Mouse (Mus musculus) limb, embryonic 12.5 days (tissue): Measurements from ENCODE around the gene Adamts9. TPM values are rescaled to one million over a fixed set of nuclear protein-coding genes. Genes with fewer than 3 reads are reported as not detected.

Experiments
- ATAC-seq: fragments of 200-750 bp; cut with Nextera tagmentation; 2 replicates; pipeline ENCODE4 v1.8.0; 2017; ENCODE audit warnings: low read depth, moderate TSS enrichment; ENCODE audit not compliant: insufficient number of reproducible peaks, insufficient read depth, low FRiP score, low TSS enrichment
- H3K27ac ChIP-seq: fragments of 300-500 bp; sonication (generic); 2 replicates; pipeline ENCODE4 v1.5.1; 2016; ENCODE audit warnings: mild to moderate bottlenecking, moderate library complexity
- H3K27me3 ChIP-seq: fragments of 300-500 bp; sonication (generic); 2 replicates; pipeline ENCODE4 v1.6.1; 2016; ENCODE audit warnings: mild to moderate bottlenecking, moderate library complexity
- H3K36me3 ChIP-seq: fragments of 300-500 bp; sonication (generic); 2 replicates; pipeline ENCODE4 v1.6.1; 2016; ENCODE audit warnings: mild to moderate bottlenecking, moderate library complexity
- H3K4me1 ChIP-seq: fragments of 300-500 bp; sonication (generic); replicated peaks from 2 replicates; pipeline ENCODE4 v1.6.1; 2016
- H3K4me2 ChIP-seq: fragments of 300-500 bp; sonication (generic); 2 replicates; pipeline ENCODE4 v1.6.1; 2016; ENCODE audit warnings: mild to moderate bottlenecking, moderate library complexity
- H3K4me3 ChIP-seq: fragments of 300-500 bp; sonication (generic); replicated peaks from 2 replicates; pipeline ENCODE4 v1.5.1; 2016; ENCODE audit warnings: mild to moderate bottlenecking
- H3K9ac ChIP-seq: fragments of 300-500 bp; sonication (generic); replicated peaks from 2 replicates; pipeline ENCODE4 v1.6.1; 2016; ENCODE audit warnings: mild to moderate bottlenecking, moderate library complexity
- H3K9me3 ChIP-seq: fragments of 300-500 bp; sonication (generic); 2 replicates; pipeline ENCODE4 v1.6.1; 2016; ENCODE audit warnings: mild to moderate bottlenecking, moderate library complexity
- WGBS: fragments of 180-500 bp; shearing (Covaris S2); methylation state at CpG from one replicate; pipeline ENCODE4 v1.1.7; 2016; 5-methylcytosine and 5-hydroxymethylcytosine counted together
- polyA plus RNA-seq: library from polyadenylated mRNA; unstranded; fragments of >200 nt; fragmentation: Nextera tagmentation; extraction: Ambion mirVana; gene quantifications from 2 replicates; pipeline ENCODE4 v1.2.1, GENCODE M21; 2016

Gene Adamts9
- polyA plus RNA-seq, 1 experiment from 2014 or later: 5.9 TPM

DNA sequence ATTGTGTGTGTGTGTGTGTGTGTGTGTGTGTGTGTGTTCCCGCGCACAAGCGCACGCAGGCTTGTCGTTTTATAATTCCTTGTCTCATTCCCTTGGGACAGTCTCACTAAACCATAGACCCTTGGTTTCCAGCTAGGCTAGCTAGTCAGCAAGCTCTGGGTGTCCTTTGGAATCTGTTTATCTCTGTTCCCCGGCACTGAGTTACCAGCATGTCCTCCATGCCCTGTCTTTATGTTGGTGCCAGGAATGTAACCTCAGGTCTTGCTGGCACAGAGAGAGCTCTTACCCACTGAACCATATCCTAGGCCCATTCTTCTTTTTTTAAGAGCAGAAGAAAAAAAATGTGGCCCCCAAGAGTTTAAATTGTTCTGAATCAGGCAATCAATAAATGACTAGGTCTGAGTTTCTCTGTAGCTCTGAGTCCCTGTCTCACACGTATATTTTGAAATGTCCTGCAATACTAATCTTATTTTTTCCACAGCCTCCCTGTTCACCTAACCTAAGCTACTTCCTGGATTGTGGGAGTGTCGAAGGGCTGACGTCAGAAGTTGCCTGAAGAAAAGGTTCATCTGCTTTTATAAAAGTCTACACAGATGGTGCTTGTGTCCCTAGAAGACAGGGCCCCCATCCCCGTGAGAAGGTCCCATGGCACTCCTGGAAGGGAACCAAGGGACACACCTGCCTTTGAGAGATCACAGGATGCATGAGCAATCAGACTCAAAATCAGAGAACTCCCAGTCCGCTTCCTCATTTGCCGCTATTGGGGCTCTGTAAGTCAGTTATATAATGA lies 84.4 kb downstream of the Adamts9 start:
- no peak overlapping the region for H3K9ac ChIP-seq
- no peak overlapping the region for H3K4me2 ChIP-seq
- H3K27ac ChIP-seq: no peak overlapping the region
- WGBS: 94% methylated on average over 12 of the region's 12 CpGs
- peaks cover 13% of the 10 kb centered on the region for H3K4me1 ChIP-seq
- no peak for ATAC-seq
- peaks cover 28% of the 10 kb centered on the region for H3K36me3 ChIP-seq
- no peaks in the 10 kb centered on the region for H3K9me3 ChIP-seq
- no peaks in the 10 kb centered on the region for H3K27me3 ChIP-seq
- no peak overlapping the region for H3K4me3 ChIP-seq

DNA sequence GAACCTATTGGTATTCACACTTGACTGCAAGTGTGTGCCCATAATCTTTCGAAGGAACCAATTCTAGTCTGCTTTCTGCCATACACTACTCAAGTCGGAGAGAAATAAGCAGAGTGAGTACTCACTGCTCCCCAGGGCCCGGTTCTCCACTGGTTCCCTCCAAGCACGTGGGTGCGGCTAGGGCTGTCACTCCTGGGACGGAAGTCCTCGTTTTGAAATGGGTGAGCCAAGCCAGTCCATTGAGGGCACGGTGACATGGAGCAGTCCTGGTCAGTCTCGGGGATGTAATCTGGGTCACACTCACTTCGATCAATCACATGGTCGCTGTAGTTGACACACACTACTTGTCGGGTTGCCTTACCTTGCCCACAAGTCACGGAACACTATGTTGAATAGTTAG lies 85.5 kb downstream of the Adamts9 start:
- WGBS: 91% methylated on average over 13 of the region's 13 CpGs
- Histone ChIP-seq H3K4me2 (no peak overlapping the region), H3K27me3 (no peaks in the 10 kb centered on the region), H3K4me1 (peaks cover 13% of the 10 kb centered on the region), H3K36me3 (peaks cover 27% of the 10 kb centered on the region), H3K4me3 (no peak overlapping the region), H3K9ac (no peak overlapping the region), H3K9me3 (no peaks in the 10 kb centered on the region), H3K27ac (no peak overlapping the region)
- ATAC-seq: no peak

DNA sequence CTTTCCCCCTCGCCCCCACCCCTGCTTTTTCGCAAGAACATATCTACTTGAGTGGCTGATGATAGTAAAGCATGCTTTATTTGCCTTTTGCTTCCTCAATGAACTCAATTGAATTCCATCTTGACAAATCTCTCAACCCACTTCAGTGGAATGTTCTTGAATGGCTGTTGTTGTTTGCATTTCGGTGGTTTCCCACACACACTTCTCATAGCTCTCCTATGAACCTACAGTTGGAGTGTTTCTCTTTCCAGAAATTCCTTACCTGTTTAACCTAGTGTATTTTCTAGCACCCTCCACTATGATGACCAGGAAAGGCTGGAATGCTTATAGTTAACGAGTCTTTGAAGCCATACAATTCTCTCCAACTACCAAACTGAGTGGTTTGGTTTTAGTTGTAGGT lies 88.4 kb downstream of the Adamts9 start:
- no peaks in the 10 kb centered on the region for H3K27me3 ChIP-seq
- H3K4me1 ChIP-seq: 0 out of 2 replicates have a peak, but pooled peaks cover 6% of the 10 kb centered on the region
- H3K9ac ChIP-seq: no peak overlapping the region
- ATAC-seq: no peak
- no peak overlapping the region for H3K27ac ChIP-seq
- H3K4me3 ChIP-seq: no peak overlapping the region
- peaks cover 17% of the 10 kb centered on the region for H3K36me3 ChIP-seq
- H3K4me2 ChIP-seq: no peak overlapping the region
- 91% methylated on average over 4 of the region's 4 CpGs for WGBS
- no peaks in the 10 kb centered on the region for H3K9me3 ChIP-seq

DNA sequence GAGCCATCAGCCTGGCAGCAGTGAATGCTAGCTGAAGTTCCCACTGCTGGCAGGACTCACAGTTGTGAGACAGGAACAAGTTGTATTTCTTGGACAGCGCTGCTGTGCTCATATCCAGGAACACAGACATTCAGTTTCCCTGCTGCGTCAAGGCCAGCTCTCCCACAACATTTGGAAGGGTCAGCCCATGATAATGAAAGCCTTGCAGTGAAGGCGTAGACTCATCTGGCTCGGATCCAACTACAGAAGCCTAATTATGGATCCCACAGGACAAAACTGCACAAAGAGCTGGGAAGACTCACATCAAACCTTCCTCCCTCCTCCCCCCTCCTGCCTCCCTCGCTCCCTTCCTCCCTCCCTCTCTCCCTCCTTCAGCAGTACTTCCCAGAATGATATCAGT lies 93.0 kb downstream of the Adamts9 start:
- Histone ChIP-seq H3K4me1 (no peaks in the 10 kb centered on the region), H3K4me2 (no peak overlapping the region), H3K4me3 (no peak overlapping the region), H3K27me3 (no peaks in the 10 kb centered on the region), H3K9me3 (no peaks in the 10 kb centered on the region), H3K9ac (no peak overlapping the region), H3K36me3 (peaks cover 16% of the 10 kb centered on the region), H3K27ac (no peak overlapping the region)
- 63% methylated on average over 5 of the region's 5 CpGs for WGBS
- no peak for ATAC-seq

DNA sequence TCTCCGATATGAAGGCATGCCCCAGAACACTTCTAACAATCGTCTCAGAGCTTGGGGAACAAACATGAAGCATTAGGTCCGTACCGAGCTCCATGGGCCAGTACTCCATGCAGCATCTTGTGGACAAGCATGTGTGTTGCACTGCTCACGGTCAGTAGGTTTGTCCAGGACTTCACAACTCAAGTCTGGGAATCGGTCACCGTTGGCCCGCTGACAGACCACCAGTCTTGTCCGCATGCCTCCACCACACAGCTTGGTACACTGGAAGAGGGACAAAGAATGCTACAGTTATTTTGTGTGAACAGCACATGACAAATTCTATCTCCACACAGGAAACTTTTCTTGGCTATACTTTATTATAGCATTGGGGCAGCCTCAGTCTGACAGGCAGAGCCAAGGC lies 94.1 kb downstream of the Adamts9 start:
- WGBS: 90% methylated on average over 9 of the region's 9 CpGs
- Histone ChIP-seq H3K27me3 (no peaks in the 10 kb centered on the region), H3K9me3 (no peaks in the 10 kb centered on the region), H3K4me3 (no peak overlapping the region), H3K4me2 (no peak overlapping the region), H3K4me1 (no peaks in the 10 kb centered on the region), H3K27ac (no peak overlapping the region), H3K36me3 (peaks cover 16% of the 10 kb centered on the region), H3K9ac (no peak overlapping the region)
- ATAC-seq: no peak

DNA sequence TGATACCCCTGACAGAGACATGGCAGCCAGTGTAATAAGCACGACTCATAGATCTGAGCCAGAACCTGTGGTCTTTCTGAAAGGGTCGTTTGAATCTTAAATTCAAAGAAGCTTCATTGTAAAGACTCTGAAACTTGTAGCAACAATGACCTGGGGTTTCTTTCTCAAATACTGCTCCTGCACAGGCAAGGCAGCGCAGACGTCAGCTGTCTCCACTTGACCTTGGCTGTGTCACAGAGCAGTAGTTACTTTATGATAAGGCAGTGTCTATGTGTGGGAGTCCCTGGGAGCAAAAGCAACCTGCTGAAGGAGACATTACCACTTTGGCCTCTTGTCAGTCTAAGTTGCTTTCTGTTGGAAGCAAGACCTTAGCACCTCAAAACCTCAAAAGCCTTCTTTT lies 96.7 kb downstream of the Adamts9 start:
- no peak for ATAC-seq
- H3K27me3 ChIP-seq: no peaks in the 10 kb centered on the region
- no peak overlapping the region for H3K9ac ChIP-seq
- no peak overlapping the region for H3K4me2 ChIP-seq
- no peaks in the 10 kb centered on the region for H3K9me3 ChIP-seq
- no peak overlapping the region for H3K27ac ChIP-seq
- 70% methylated on average over 4 of the region's 4 CpGs for WGBS
- H3K4me1 ChIP-seq: peaks cover 13% of the 10 kb centered on the region
- peaks cover 16% of the 10 kb centered on the region for H3K36me3 ChIP-seq
- no peak overlapping the region for H3K4me3 ChIP-seq

DNA sequence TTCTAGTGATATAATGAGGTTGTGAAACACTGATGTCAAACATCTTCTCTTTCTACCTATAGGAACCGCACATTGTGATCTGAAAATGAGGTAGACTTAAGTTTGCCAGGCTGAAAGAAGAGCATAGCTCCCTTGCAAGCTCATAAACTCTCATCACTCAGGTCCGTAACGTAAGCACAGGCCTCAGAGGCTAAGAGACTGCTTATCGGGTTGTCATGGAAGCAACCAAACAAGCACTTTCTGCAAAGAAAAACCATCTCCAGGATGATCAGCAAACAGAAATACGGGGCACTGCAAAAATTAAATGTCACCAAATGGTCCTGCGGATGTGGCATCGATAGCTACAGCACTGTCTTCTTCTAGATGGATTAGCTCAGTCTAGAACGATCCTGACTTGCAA lies 97.4 kb downstream of the Adamts9 start:
- H3K4me3 ChIP-seq: no peak overlapping the region
- H3K4me1 ChIP-seq: peaks cover 14% of the 10 kb centered on the region
- 88% methylated on average over 8 of the region's 8 CpGs for WGBS
- ATAC-seq: no peak
- H3K27me3 ChIP-seq: no peaks in the 10 kb centered on the region
- peaks cover 16% of the 10 kb centered on the region for H3K36me3 ChIP-seq
- no peak overlapping the region for H3K27ac ChIP-seq
- no peaks in the 10 kb centered on the region for H3K9me3 ChIP-seq
- H3K4me2 ChIP-seq: no peak overlapping the region
- H3K9ac ChIP-seq: no peak overlapping the region

DNA sequence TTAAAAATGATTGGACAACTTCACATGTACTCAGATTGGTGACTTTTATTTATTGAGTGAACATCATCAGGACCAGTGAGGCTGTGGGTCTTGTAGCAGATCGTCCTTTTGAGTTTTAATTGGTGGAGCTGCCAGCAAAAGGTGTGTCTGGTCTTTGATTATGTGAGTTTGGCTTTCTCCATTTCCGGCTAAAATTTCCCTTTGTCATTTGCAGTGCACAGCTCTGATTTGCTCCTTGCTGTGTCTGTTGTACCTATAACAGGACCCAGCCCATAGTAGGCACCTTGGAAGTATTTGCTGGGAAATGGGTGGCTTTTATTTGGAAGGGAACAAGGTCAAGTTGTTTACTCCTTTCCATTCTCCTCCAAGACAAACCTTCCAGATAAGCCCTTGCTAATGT lies 99.8 kb downstream of the Adamts9 start:
- Histone ChIP-seq H3K4me3 (no peak overlapping the region), H3K9ac (no peak overlapping the region), H3K4me1 (peaks cover 14% of the 10 kb centered on the region), H3K4me2 (no peak overlapping the region), H3K36me3 (peaks cover 7% of the 10 kb centered on the region; the same call in 1 of the 2 replicates), H3K27ac (no peak overlapping the region), H3K9me3 (no peaks in the 10 kb centered on the region), H3K27me3 (no peaks in the 10 kb centered on the region)
- 51% methylated on average over 2 of the region's 2 CpGs for WGBS
- ATAC-seq: no peak

DNA sequence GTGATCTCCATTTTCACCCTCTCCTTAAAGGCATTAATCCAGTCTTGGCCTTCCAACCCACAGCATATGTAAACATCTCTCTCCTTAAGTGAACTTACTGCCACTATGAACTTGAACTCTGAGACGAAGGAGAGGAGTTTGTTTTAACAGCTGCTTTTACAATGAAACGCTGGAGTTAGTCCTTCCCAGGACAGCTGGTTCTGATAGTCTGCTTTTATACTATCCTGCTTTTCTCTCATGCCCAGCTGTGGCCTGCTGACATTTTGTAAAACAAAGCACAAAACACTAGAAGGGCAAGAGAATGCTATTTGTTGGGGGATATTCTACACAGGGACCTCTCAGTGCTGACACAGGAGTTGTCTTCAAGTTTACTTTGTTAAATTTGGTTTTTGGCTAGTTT lies 101.3 kb downstream of the Adamts9 start:
- Histone ChIP-seq H3K4me3 (no peak overlapping the region), H3K27me3 (no peaks in the 10 kb centered on the region), H3K36me3 (no peaks in the 10 kb centered on the region), H3K4me1 (peaks cover 14% of the 10 kb centered on the region), H3K9ac (no peak overlapping the region), H3K27ac (peak overlapping the region; percentile 8; the same call in 1 of the 2 replicates), H3K9me3 (no peaks in the 10 kb centered on the region), H3K4me2 (no peak overlapping the region)
- no peak for ATAC-seq
- WGBS: 4% methylated on average over 2 of the region's 2 CpGs

DNA sequence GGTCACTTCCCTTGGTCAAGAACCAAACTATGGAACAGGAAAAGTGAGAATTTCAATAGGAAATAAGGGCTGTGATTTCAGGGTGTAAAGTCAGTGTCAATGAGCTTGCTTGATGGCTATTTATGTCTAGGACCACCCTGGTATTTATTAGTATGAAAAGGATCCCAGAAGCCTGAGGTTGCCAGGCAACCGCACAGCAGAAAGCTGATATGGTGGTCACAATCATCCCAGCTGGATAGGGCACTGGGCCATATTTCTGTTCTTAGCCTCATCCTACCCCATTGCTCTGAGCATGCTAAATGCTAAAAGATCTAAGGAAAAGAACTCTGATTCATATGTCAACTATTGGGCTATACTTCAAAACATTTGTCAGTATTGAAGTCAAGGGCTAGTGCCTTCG lies 112.2 kb downstream of the Adamts9 start:
- no peak overlapping the region for H3K9ac ChIP-seq
- peaks cover 4% of the 10 kb centered on the region; the same call in 1 of the 2 replicates for H3K36me3 ChIP-seq
- WGBS: 92% methylated on average over 2 of the region's 2 CpGs
- H3K27ac ChIP-seq: no peak overlapping the region
- H3K9me3 ChIP-seq: no peaks in the 10 kb centered on the region
- no peak overlapping the region for H3K4me2 ChIP-seq
- no peaks in the 10 kb centered on the region for H3K27me3 ChIP-seq
- H3K4me3 ChIP-seq: no peak overlapping the region
- H3K4me1 ChIP-seq: no peaks in the 10 kb centered on the region
- no peak for ATAC-seq

DNA sequence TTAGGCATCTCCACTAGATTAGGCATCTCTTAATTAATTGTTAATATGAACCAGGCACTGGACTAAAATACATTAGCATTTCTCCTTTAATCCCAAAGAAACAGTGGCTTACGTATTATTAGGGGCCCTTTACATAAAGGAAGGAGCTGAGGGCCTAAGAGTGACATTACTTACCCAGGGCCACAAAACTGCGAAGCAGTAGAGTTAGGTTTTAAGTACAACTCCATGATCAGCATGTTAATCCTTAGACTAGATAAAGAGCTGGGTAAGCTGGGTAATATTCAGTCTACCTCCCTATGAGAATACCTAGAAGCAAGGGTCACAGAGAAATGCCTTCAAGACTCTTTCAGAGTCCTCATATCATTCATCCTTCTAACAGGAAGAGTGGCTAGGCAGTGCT lies 114.1 kb downstream of the Adamts9 start:
- WGBS: 89% methylated on average over 2 of the region's 2 CpGs

DNA sequence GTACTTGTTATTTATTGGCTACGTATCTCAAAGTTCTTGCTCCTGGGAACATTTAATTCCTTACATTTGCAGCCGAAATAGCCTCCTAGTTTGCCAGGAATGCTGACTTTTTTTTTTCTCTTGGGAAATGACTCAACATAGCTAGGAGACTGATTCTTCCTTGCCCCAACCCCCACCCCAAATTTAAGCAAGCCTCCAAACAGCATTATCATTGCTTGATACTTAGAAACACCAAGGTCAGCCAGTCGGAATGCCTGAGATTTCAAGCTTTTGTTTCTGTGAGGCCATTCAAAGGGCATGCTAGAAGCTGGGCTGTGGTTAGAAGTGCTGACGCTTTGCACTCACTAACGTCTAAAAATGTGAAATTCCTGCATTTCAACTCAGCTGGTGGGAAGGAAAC lies 115.9 kb downstream of the Adamts9 start:
- WGBS: 63% methylated on average over 5 of the region's 5 CpGs
- Histone ChIP-seq H3K9ac (no peak overlapping the region), H3K4me1 (no peaks in the 10 kb centered on the region; the same call in 1 of the 2 replicates)

More for the DNA sequence above, 114.1 kb downstream of the Adamts9 start:
- Histone ChIP-seq H3K9me3 (no peaks in the 10 kb centered on the region), H3K36me3 (peaks cover 4% of the 10 kb centered on the region; the same call in 1 of the 2 replicates), H3K27ac (no peak overlapping the region), H3K27me3 (no peaks in the 10 kb centered on the region), H3K9ac (no peak overlapping the region), H3K4me1 (no peaks in the 10 kb centered on the region; the same call in 1 of the 2 replicates), H3K4me2 (no peak overlapping the region), H3K4me3 (no peak overlapping the region)
- ATAC-seq: no peak

More for the DNA sequence above, 115.9 kb downstream of the Adamts9 start:
- Histone ChIP-seq H3K27ac (no peak overlapping the region), H3K4me3 (no peak overlapping the region), H3K4me2 (no peak overlapping the region), H3K27me3 (no peaks in the 10 kb centered on the region), H3K9me3 (no peaks in the 10 kb centered on the region), H3K36me3 (no peaks in the 10 kb centered on the region)
- no peak for ATAC-seq
